Comparison of ENCODE assay signal across 20 mouse cellular contexts in genomic region chr3:12216035-12216434, GRCm38 (mm10).
DNase-seq lines count a peak whose midpoint lies in the region; TF ChIP-seq lines count a peak whose summit lies in the region.
"Had no signal": no experiment of that assay in that cellular context is flagged by ENCODE, and none has a peak within 500 bp of the region (broad histone marks: within the 10 kb centered on the region; RNA-seq: fewer than 3 reads in every experiment).

No protein-coding gene starts in this region.

- no peak overlapping the region for H3K9ac ChIP-seq in ES-Bruce4 (ENCODE audit: low read depth, poor library complexity, severe bottlenecking)
- H3K9ac ChIP-seq: embryonic facial prominence, embryonic 13.5 days; embryonic facial prominence, embryonic 15.5 days; forebrain, embryonic 12.5 days had no signal

- no peak for TF ChIP-seq POLR2A in ES-Bruce4 (IDR thresholded peaks at IDR 0.05; ENCODE audit: insufficient read depth, low read length)

- no peaks in the 10 kb centered on the region for H3K36me3 ChIP-seq in ES-Bruce4 (ENCODE audit: control insufficient read depth, insufficient read depth, low read length, poor library complexity, severe bottlenecking)
- H3K36me3 ChIP-seq: embryonic facial prominence, embryonic 13.5 days; embryonic facial prominence, embryonic 15.5 days; forebrain, embryonic 10.5 days; forebrain, embryonic 12.5 days had no signal

- DNase-seq in ES-CJ7 (ENCODE audit: low read depth, low spot score) (peak; percentile 82), ZHBTc4 (ENCODE audit: low read depth, low spot score) (peak; percentile 75)
- no peak for DNase-seq in left cerebral cortex, adult 9 months (ENCODE audit: low spot score in 2 of 2)
- no peak for DNase-seq in testis, postnatal 10 days (ENCODE audit: low spot score)
- DNase-seq: adrenal gland, adult 2 months; adrenal gland, postnatal 10 days; adrenal gland, postnatal 25 days; cerebellum, adult 11 months; cerebellum, adult 18-20 months; cerebellum, adult 8-10 months; cerebellum, adult 9-11 months; cerebellum, postnatal 14 days; cerebellum, postnatal 36 days; embryo, embryonic 11 days had no signal

- TF ChIP-seq CTCF in ES-Bruce4 (IDR thresholded peaks at IDR 0.05; ENCODE audit: low read depth, low read length) = no peak

- H3K27ac ChIP-seq in ES-Bruce4 (ENCODE audit: insufficient read depth, low read length) = 0 out of 2 replicates have a peak overlapping the region, but pooled peaks have one; percentile 51
- H3K27ac ChIP-seq: embryonic facial prominence, embryonic 13.5 days; embryonic facial prominence, embryonic 15.5 days; forebrain, embryonic 10.5 days; forebrain, embryonic 12.5 days had no signal

- no peaks in the 10 kb centered on the region for H3K4me1 ChIP-seq in ES-Bruce4 (ENCODE audit: control insufficient read depth, insufficient read depth, low read length)
- H3K4me1 ChIP-seq: embryonic facial prominence, embryonic 13.5 days; embryonic facial prominence, embryonic 15.5 days; forebrain, embryonic 10.5 days; forebrain, embryonic 12.5 days had no signal

- H3K9me3 ChIP-seq in ES-Bruce4 (replicated peaks; ENCODE audit: control insufficient read depth, insufficient read depth, low read length, poor library complexity, severe bottlenecking) = peaks cover 12% of the 10 kb centered on the region; the same call in 1 of the 2 replicates
- H3K9me3 ChIP-seq: embryonic facial prominence, embryonic 13.5 days; embryonic facial prominence, embryonic 15.5 days; forebrain, embryonic 10.5 days; forebrain, embryonic 12.5 days had no signal

- H3K4me3 ChIP-seq in ES-Bruce4 (ENCODE audit: low read depth, low read length) = no peak overlapping the region
- H3K4me3 ChIP-seq: embryonic facial prominence, embryonic 13.5 days; embryonic facial prominence, embryonic 15.5 days; erythroblast, embryonic 14.5 days; forebrain, embryonic 10.5 days; forebrain, embryonic 12.5 days had no signal

- H3K27me3 ChIP-seq in ES-Bruce4 (ENCODE audit: control insufficient read depth, insufficient read depth, low read length, poor library complexity, severe bottlenecking) = no peaks in the 10 kb centered on the region
- H3K27me3 ChIP-seq: embryonic facial prominence, embryonic 13.5 days; embryonic facial prominence, embryonic 15.5 days; forebrain, embryonic 12.5 days had no signal

- TF ChIP-seq EP300 in ES-Bruce4 (IDR thresholded peaks at IDR 0.05; ENCODE audit: insufficient read depth, low read depth, low read length) = no peak

Comparison
In these comparisons a context has a peak if more than half of its experiments do, and no peak if none do; other contexts are left out.
1. DNase-seq: peak in ES-CJ7 (single experiment) and ZHBTc4 (single experiment); none in left cerebral cortex, adult 9 months (0 of 2) and testis, postnatal 10 days (single experiment).